Mouse (Mus musculus): ENCODE data around the gene Rcan3. TPM values are rescaled to one million over a fixed set of nuclear protein-coding genes. Genes with fewer than 3 reads are reported as not detected.

Gene Rcan3
- polyA plus RNA-seq, 1 experiment from 2014 or later, result 17.5 TPM

DNA sequence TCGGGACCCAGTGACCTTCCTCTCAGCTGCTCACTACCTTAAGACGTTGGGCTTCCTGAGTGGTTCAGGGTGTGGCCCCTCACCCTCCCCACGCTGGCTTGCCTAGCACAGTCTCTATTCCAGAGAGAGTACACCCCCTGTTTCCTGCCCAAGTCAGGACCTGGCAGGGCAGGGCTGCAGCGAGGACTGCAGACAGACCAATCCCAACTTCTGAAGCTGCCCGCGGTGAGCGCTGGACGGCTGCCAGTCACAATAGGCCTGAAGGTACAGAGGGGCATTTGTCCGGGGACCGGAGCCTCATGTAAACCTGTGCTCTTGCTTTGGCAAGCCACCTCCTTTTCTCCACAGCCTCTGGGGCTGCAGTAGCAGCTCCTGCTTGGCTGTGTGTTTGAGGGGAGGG lies 48.0 kb downstream of the Rcan3 start:
- H3K4me2 ChIP-seq (replicated peaks), result no peak overlapping the region
- no peaks in the 10 kb centered on the region for H3K36me3 ChIP-seq
- no peaks in the 10 kb centered on the region for H3K4me1 ChIP-seq
- H3K27me3 ChIP-seq, result peaks cover 10% of the 10 kb centered on the region
- no peak overlapping the region for H3K4me3 ChIP-seq
- 67% methylated on average over 10 of the region's 10 CpGs for WGBS
- H3K9ac ChIP-seq (replicated peaks), result no peak overlapping the region
- H3K9me3 ChIP-seq, result no peaks in the 10 kb centered on the region
- no peak overlapping the region for H3K27ac ChIP-seq (replicated peaks)
- no peak for ATAC-seq (ENCODE audit: low FRiP score, low read depth)

DNA sequence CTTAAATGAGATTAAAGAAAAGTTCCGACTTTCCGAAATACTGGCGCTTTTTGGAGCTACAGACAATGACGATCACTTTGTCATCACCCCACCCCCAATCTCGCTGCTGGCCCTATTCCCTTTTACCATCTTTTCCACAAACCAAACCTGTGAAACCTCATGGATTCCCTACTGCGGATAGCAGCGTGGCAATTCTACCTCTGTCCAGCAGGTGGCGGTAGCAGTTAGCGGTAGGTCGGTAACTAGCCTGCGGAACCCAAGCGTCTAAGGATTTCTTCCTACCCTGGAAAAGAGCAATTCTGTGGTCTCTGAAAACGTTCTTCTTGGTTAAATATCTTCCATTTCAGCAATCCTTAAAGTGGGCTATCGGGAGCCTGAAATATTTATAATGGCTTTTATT lies 51.3 kb downstream of the Rcan3 start:
- ATAC-seq (ENCODE audit: low FRiP score, low read depth), result no peak
- no peak overlapping the region for H3K4me3 ChIP-seq
- no peak overlapping the region for H3K4me2 ChIP-seq (replicated peaks)
- no peaks in the 10 kb centered on the region for H3K9me3 ChIP-seq
- H3K36me3 ChIP-seq, result no peaks in the 10 kb centered on the region
- no peaks in the 10 kb centered on the region for H3K4me1 ChIP-seq
- peaks cover 14% of the 10 kb centered on the region for H3K27me3 ChIP-seq
- WGBS, result 4% methylated on average over 14 of the region's 14 CpGs
- H3K27ac ChIP-seq (replicated peaks), result no peak overlapping the region
- no peak overlapping the region for H3K9ac ChIP-seq (replicated peaks)

DNA sequence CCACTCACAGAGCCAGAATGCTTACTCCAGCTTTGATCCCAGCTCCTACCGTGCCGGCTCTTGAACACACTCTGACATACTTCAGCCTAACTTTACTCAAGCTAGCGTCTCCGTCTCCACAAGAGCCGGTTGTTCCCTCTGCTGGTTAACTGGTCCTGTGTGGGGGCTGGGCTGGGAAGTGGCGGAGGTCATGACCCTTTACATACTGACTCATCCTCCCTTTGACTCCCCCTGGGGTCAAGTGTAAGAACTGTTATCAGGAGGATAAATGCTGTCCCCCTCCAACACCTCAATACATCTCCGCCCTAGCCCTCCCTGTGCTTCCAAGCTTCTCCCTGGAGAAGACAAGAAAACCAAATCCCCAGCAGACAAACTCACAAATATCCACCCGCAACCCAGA lies 52.3 kb downstream of the Rcan3 start:
- H3K9ac ChIP-seq (replicated peaks), result no peak overlapping the region
- H3K4me1 ChIP-seq, result no peaks in the 10 kb centered on the region
- no peak overlapping the region for H3K27ac ChIP-seq (replicated peaks)
- WGBS, result 57% methylated on average over 8 of the region's 8 CpGs
- H3K4me2 ChIP-seq (replicated peaks), result no peak overlapping the region
- no peak for ATAC-seq (ENCODE audit: low FRiP score, low read depth)
- H3K9me3 ChIP-seq, result no peaks in the 10 kb centered on the region
- no peaks in the 10 kb centered on the region for H3K36me3 ChIP-seq
- H3K27me3 ChIP-seq, result peaks cover 14% of the 10 kb centered on the region
- no peak overlapping the region for H3K4me3 ChIP-seq

DNA sequence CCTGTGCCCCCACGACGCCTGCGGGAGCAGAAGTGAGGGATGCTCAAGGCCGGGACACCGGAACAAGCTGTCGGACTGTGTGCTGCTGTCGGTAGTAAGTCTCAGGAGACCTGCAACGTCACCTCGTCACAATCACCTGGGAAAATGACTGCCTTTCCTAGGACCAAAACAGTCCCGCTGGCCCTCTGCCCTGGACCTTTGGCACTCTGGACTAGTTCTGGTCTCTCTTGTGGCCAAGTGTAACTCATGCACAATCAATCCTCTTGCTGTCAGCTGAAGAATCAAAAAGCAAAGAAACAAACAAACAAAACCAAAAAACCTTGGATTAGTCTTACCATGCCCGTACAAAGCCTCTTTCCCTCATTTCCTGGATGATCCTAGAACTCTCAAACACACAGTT lies 56.4 kb downstream of the Rcan3 start:
- H3K9me3 ChIP-seq, result 0 out of 2 replicates have a peak, but pooled peaks cover 3% of the 10 kb centered on the region
- no peak overlapping the region for H3K9ac ChIP-seq (replicated peaks)
- no peak overlapping the region for H3K27ac ChIP-seq (replicated peaks)
- H3K4me2 ChIP-seq (replicated peaks), result no peak overlapping the region
- ATAC-seq (ENCODE audit: low FRiP score, low read depth), result no peak
- H3K27me3 ChIP-seq, result 0 out of 2 replicates have a peak, but pooled peaks cover 4% of the 10 kb centered on the region
- no peak overlapping the region for H3K4me3 ChIP-seq
- WGBS, result 84% methylated on average over 11 of the region's 11 CpGs
- H3K4me1 ChIP-seq, result no peaks in the 10 kb centered on the region
- no peaks in the 10 kb centered on the region for H3K36me3 ChIP-seq

DNA sequence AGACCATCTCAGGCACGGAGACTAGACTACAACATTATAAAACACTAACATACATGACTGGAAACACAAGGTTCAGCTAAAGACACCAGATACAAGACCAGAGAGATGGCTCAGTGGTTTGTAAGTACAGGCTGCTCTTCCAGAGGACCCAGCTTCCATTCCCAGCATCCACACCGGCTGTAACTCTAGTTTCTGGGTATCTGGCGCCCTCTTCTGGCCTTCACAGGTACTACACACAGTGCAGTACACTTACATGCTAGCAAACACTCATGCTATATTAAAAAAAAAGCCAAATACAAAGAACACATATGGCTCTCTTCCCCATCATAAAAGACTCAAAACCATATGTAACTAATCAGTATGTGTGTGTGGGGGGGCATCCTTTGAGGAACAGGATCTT lies 58.2 kb downstream of the Rcan3 start:
- H3K4me1 ChIP-seq, result no peaks in the 10 kb centered on the region
- 0 out of 2 replicates have a peak, but pooled peaks cover 4% of the 10 kb centered on the region for H3K27me3 ChIP-seq
- H3K9me3 ChIP-seq, result 0 out of 2 replicates have a peak, but pooled peaks cover 3% of the 10 kb centered on the region
- ATAC-seq (ENCODE audit: low FRiP score, low read depth), result no peak
- WGBS, result 66% methylated on average over 3 of the region's 3 CpGs
- no peak overlapping the region for H3K9ac ChIP-seq (replicated peaks)
- H3K4me3 ChIP-seq, result no peak overlapping the region
- H3K27ac ChIP-seq (replicated peaks), result no peak overlapping the region
- H3K36me3 ChIP-seq, result no peaks in the 10 kb centered on the region
- H3K4me2 ChIP-seq (replicated peaks), result no peak overlapping the region

DNA sequence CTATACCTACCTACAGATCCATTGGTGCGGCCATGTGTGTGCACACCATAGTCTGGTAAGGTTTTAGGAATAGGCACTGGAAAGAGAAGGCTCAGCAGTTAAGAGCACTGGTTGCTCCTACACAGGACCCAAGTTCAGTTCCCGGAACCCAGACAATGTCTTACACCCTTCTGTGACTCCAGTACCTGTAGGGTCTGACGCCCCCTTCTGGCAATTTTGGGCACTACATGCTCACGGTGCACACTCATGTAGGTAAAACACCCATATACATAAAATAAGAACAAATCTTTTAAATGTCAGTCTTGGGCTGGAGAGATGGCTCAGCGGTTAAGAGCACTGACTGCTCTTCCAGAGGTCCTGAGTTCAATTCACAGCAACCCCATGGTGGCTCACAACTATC lies 60.4 kb downstream of the Rcan3 start:
- H3K27me3 ChIP-seq, result no peaks in the 10 kb centered on the region
- no peak overlapping the region for H3K9ac ChIP-seq (replicated peaks)
- 0 out of 2 replicates have a peak, but pooled peaks cover 3% of the 10 kb centered on the region for H3K9me3 ChIP-seq
- H3K36me3 ChIP-seq, result no peaks in the 10 kb centered on the region
- no peaks in the 10 kb centered on the region for H3K4me1 ChIP-seq
- WGBS, result 77% methylated on average over 5 of the region's 5 CpGs
- no peak overlapping the region for H3K4me2 ChIP-seq (replicated peaks)
- no peak overlapping the region for H3K27ac ChIP-seq (replicated peaks)
- no peak overlapping the region for H3K4me3 ChIP-seq
- no peak for ATAC-seq (ENCODE audit: low FRiP score, low read depth)

DNA sequence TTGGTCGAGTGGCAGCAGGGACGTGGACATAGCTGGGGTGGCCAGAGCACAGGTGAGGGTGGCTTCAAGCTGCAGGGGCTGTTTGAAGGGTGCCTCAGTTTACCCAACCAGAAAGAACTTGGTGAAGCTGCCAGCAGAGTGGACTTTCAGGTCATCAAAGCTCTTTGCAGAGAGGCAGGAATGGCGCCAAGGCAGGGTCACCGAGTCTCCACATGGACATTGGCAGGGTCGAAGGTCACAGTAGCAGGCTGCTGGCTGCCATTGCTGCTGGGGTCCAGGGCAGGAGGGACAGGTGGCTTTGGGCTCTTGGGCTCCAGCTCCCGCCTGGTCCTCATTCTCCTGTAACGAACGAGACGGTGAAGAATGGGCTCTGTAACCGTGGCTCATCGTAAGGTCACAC lies 63.3 kb downstream of the Rcan3 start:
- no peak overlapping the region for H3K27ac ChIP-seq (replicated peaks)
- no peaks in the 10 kb centered on the region for H3K36me3 ChIP-seq
- H3K4me3 ChIP-seq, result no peak overlapping the region
- H3K9me3 ChIP-seq, result 0 out of 2 replicates have a peak, but pooled peaks cover 2% of the 10 kb centered on the region
- no peak overlapping the region for H3K4me2 ChIP-seq (replicated peaks)
- H3K27me3 ChIP-seq, result no peaks in the 10 kb centered on the region
- no peak for ATAC-seq (ENCODE audit: low FRiP score, low read depth)
- H3K4me1 ChIP-seq, result no peaks in the 10 kb centered on the region
- 79% methylated on average over 11 of the region's 11 CpGs for whole genome bisulfite sequencing
- no peak overlapping the region for H3K9ac ChIP-seq (replicated peaks)

DNA sequence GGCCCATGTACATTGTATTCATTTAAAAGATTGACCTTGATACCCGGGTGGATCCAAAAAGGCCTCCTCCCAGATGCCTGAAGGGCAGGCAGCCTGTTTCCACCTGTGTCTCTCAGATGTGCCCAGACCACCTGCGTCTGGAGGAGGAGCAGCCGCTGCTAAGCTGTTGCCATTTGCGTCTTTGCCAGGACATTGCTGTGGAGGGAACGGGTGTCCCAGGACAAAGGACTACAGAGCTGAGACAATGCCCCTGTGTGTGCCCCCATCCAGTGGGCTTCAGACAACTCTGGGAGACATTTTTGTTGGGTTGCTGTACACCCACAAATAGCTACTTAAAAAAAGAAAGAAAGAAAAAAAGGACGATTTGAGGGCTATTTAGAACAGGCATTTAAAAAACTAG lies 70.8 kb downstream of the Rcan3 start:
- Histone ChIP-seq H3K4me2 (replicated peaks) (no peak overlapping the region), H3K27me3 (0 out of 2 replicates have a peak, but pooled peaks cover 3% of the 10 kb centered on the region), H3K4me3 (no peak overlapping the region), H3K9ac (replicated peaks) (no peak overlapping the region), H3K36me3 (no peaks in the 10 kb centered on the region), H3K27ac (replicated peaks) (no peak overlapping the region), H3K4me1 (0 out of 2 replicates have a peak, but pooled peaks cover 5% of the 10 kb centered on the region), H3K9me3 (no peaks in the 10 kb centered on the region)
- no peak for ATAC-seq (ENCODE audit: low FRiP score, low read depth)
- WGBS, result 29% methylated on average over 6 of the region's 6 CpGs

MicroRNAs within 50 kb of the gene (microRNA counts, 519-probe panel; counts per million panel counts)
- not detected for microRNA mmu-miR-700

Small RNA genes lying within 50 kb of the gene (microRNA-seq; reads per million reads assigned to microRNA genes)
- gene Mir700, result 248 reads per million, percentile 62 among the genes with 10 or more reads in this experiment

Other genes with a start within 250 kb of the Rcan3 start
- gene Clic4, start 161.0 kb downstream of the Rcan3 start, polyA plus RNA-seq (2016; fragmentation: Nextera tagmentation; extraction: Ambion mirVana), result 194 and 199 TPM in 2 replicates
- gene Srrm1, start 80.5 kb downstream of the Rcan3 start, polyA plus RNA-seq (2016; fragmentation: Nextera tagmentation; extraction: Ambion mirVana), result 249 and 257 TPM in 2 replicates
- 0.58 and 0.65 TPM in 2 replicates for gene Ncmap, start 35.6 kb downstream of the Rcan3 start, polyA plus RNA-seq (2016; fragmentation: Nextera tagmentation; extraction: Ambion mirVana)
- gene Stpg1, start 60.9 kb upstream of the Rcan3 start, polyA plus RNA-seq (2016; fragmentation: Nextera tagmentation; extraction: Ambion mirVana), result 1.2 and 1.7 TPM in 2 replicates
- gene Nipal3, start 61.2 kb upstream of the Rcan3 start, polyA plus RNA-seq (2016; fragmentation: Nextera tagmentation; extraction: Ambion mirVana), result 3.4 and 3.7 TPM in 2 replicates
- gene Grhl3, start 139.8 kb upstream of the Rcan3 start, polyA plus RNA-seq (2016; fragmentation: Nextera tagmentation; extraction: Ambion mirVana), result 4.0 and 6.7 TPM in 2 replicates